In the genomic region with DNA sequence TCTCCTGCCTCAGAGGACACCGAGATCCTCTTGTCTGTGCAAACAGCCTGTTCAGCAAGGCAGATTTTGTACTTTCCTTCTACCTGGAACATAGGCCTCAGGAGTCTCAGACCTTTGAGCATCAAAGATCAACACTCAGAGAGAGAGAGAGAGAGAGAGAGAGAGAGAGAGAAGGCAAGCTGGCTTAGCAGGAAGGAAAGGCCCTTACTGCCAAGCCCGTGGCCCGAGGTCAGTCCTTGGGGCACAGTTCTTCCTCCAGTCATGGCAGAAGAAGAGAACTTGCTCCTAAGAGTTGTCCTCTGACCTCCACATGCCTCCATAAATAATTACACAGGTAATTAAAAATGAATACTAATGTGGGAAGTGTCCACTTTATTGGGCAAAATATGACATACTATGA, we compare ENCODE assay signal across 16 mouse cellular contexts.
"Had no signal": no experiment of that assay in that cellular context is flagged by ENCODE, and none has a peak within 500 bp of the region (broad histone marks: within the 10 kb centered on the region; RNA-seq: fewer than 3 reads in every experiment).

No protein-coding gene starts in this region.

- DNase-seq: liver; lung, postnatal 14 days; retina, postnatal 1 day; right cerebral cortex, postnatal 4 days; spleen, adult 18-20 months; thymus, adult 18-20 months; thymus, postnatal 25 days had no signal

- H3K27me3 ChIP-seq: limb, embryonic 12.5 days; lung, embryonic 15.5 days; megakaryocyte, embryonic 14.5 days; midbrain, embryonic 12.5 days; neural tube, embryonic 13.5 days had no signal

- H3K4me3 ChIP-seq: layer of hippocampus, adult 2 months; limb, embryonic 12.5 days; lung, embryonic 15.5 days; megakaryocyte, embryonic 14.5 days; midbrain, embryonic 12.5 days; neural tube, embryonic 13.5 days had no signal

- ATAC-seq: hindbrain, postnatal 0 days; midbrain, embryonic 16.5 days had no signal

- H3K27ac ChIP-seq: hindbrain, postnatal 0 days; layer of hippocampus, adult 2 months; limb, embryonic 12.5 days; lung, embryonic 15.5 days; macrophage; midbrain, embryonic 12.5 days; neural tube, embryonic 13.5 days had no signal

- H3K36me3 ChIP-seq: limb, embryonic 12.5 days; lung, embryonic 15.5 days; midbrain, embryonic 12.5 days; neural tube, embryonic 13.5 days had no signal

- H3K9me3 ChIP-seq: limb, embryonic 12.5 days; lung, embryonic 15.5 days; midbrain, embryonic 12.5 days; neural tube, embryonic 13.5 days had no signal

- H3K4me2 ChIP-seq: limb, embryonic 12.5 days; lung, embryonic 15.5 days; midbrain, embryonic 12.5 days; neural tube, embryonic 13.5 days had no signal

- H3K9ac ChIP-seq: limb, embryonic 12.5 days; lung, embryonic 15.5 days; midbrain, embryonic 12.5 days; neural tube, embryonic 13.5 days had no signal

- H3K4me1 ChIP-seq: limb, embryonic 12.5 days; lung, embryonic 15.5 days; megakaryocyte, embryonic 14.5 days; midbrain, embryonic 12.5 days; neural tube, embryonic 13.5 days had no signal
